In the genomic region with DNA sequence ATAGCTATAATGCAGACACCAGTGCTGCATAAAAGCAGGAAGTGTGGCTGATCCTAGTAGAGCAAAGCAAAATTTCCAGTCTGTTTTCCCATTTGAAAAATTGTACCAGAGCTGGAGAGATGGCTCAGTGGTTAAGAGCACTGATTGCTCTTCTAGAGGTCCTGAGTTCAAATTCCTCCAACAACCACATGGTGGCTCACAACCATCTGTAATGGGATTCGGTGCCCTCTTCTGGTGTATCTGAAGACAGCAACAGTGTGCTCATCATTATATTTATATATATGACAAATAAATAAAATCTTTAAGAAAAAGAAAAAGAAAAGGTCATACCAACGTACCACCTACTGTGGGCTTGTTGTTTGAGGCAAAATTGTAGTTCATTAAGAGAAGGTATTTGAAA, we compare ENCODE assay signal across 30 mouse cellular contexts.
DNase-seq lines count a peak whose midpoint lies in the region; ATAC-seq and TF ChIP-seq lines count a peak whose summit lies in the region.
"Had no signal": no experiment of that assay in that cellular context is flagged by ENCODE, and none has a peak within 500 bp of the region (broad histone marks: within the 10 kb centered on the region; RNA-seq: fewer than 3 reads in every experiment).

No protein-coding gene starts in this region.

- TF ChIP-seq CTCF in kidney, postnatal 0 days (IDR thresholded peaks at IDR 0.05; ENCODE audit: low read depth), result peak; percentile 61
- peak; percentile 61 for TF ChIP-seq CTCF in midbrain, postnatal 0 days (IDR thresholded peaks at IDR 0.05)
- TF ChIP-seq CTCF in MEL (IDR thresholded peaks at IDR 0.05 in 2 of 3, conservative IDR thresholded peaks at IDR 0.05 in 1 of 3; ENCODE audit: control insufficient read depth in 1 of 3, insufficient read depth in 1 of 3, low read depth in 2 of 3, low read length in 3 of 3, poor library complexity in 1 of 3, severe bottlenecking in 1 of 3), result peak in 1 of 3 experiments; percentile 60; a peak in 2 of 6 replicates

- no peak overlapping the region for H3K4me3 ChIP-seq in kidney, postnatal 0 days (replicated peaks; ENCODE audit: low read depth, low read length)
- H3K4me3 ChIP-seq in midbrain, postnatal 0 days (ENCODE audit: low read depth, low read length), result no peak overlapping the region
- H3K4me3 ChIP-seq in midbrain, embryonic 14.5 days (replicated peaks; ENCODE audit: low read depth, low read length), result no peak overlapping the region
- H3K4me3 ChIP-seq in MEL (ENCODE audit: control insufficient read depth in 1 of 2, insufficient read depth in 1 of 2, low read depth in 2 of 2, low read length in 2 of 2), result no peak overlapping the region
- no peak overlapping the region for H3K4me3 ChIP-seq in embryonic facial prominence, embryonic 10.5 days
- H3K4me3 ChIP-seq: embryonic facial prominence, embryonic 15.5 days; forebrain, embryonic 15.5 days; heart, embryonic 13.5 days; limb, embryonic 15.5 days; liver, embryonic 15.5 days; neural tube, embryonic 12.5 days had no signal

- WGBS in kidney, postnatal 0 days, result 88% methylated on average over 2 of the region's 2 CpGs
- 88% methylated on average over 2 of the region's 2 CpGs for WGBS in midbrain, postnatal 0 days
- 96% methylated on average over 2 of the region's 2 CpGs for WGBS in midbrain, embryonic 14.5 days
- 85% methylated on average over 2 of the region's 2 CpGs for WGBS in embryonic facial prominence, embryonic 10.5 days

- no peak overlapping the region for H3K27ac ChIP-seq in kidney, postnatal 0 days
- H3K27ac ChIP-seq in midbrain, postnatal 0 days (ENCODE audit: low read depth, low read length), result no peak overlapping the region
- H3K27ac ChIP-seq in midbrain, embryonic 14.5 days (replicated peaks; ENCODE audit: low read depth, low read length), result no peak overlapping the region
- H3K27ac ChIP-seq in MEL (ENCODE audit: control insufficient read depth, low read depth, low read length), result no peak overlapping the region
- no peak overlapping the region for H3K27ac ChIP-seq in embryonic facial prominence, embryonic 10.5 days (replicated peaks)
- H3K27ac ChIP-seq: embryonic facial prominence, embryonic 15.5 days; forebrain, embryonic 15.5 days; heart, embryonic 13.5 days; hindbrain, embryonic 14.5 days; limb, embryonic 15.5 days; liver, embryonic 15.5 days; neural tube, embryonic 12.5 days had no signal

- no peak for TF ChIP-seq POLR2A in MEL (IDR thresholded peaks at IDR 0.05; ENCODE audit: control insufficient read depth in 1 of 2, insufficient read depth in 1 of 2, low read depth in 1 of 2, low read length in 2 of 2, poor library complexity in 1 of 2)

- H3K27me3 ChIP-seq in kidney, postnatal 0 days (ENCODE audit: insufficient read depth, low read length), result no peaks in the 10 kb centered on the region
- no peaks in the 10 kb centered on the region for H3K27me3 ChIP-seq in midbrain, postnatal 0 days (ENCODE audit: insufficient read depth, low read length)
- no peaks in the 10 kb centered on the region for H3K27me3 ChIP-seq in midbrain, embryonic 14.5 days (ENCODE audit: control insufficient read depth, insufficient read depth, low read length)
- no peaks in the 10 kb centered on the region for H3K27me3 ChIP-seq in MEL (ENCODE audit: control insufficient read depth in 1 of 2, insufficient read depth in 2 of 2, low read length in 2 of 2)
- no peaks in the 10 kb centered on the region for H3K27me3 ChIP-seq in embryonic facial prominence, embryonic 10.5 days (replicated peaks; ENCODE audit: low read depth, poor library complexity, severe bottlenecking)
- H3K27me3 ChIP-seq: embryonic facial prominence, embryonic 15.5 days; forebrain, embryonic 15.5 days; heart, embryonic 13.5 days; limb, embryonic 15.5 days; liver, embryonic 15.5 days; neural tube, embryonic 12.5 days had no signal

- DNase-seq in kidney, postnatal 0 days (ENCODE audit: low spot score), result no peak
- no peak for DNase-seq in kidney, postnatal 10 days
- DNase-seq in midbrain, postnatal 0 days (ENCODE audit: low spot score), result no peak
- DNase-seq in midbrain, embryonic 14.5 days, result no peak
- no peak for DNase-seq in MEL (ENCODE audit: low read depth, low spot score)
- DNase-seq in embryonic facial prominence, embryonic 10.5 days (ENCODE audit: low spot score), result no peak
- DNase-seq in gastrocnemius, postnatal 10 days, result no peak
- DNase-seq: adrenal gland, adult 2 months; cerebellum, adult 18-20 months; cerebellum, postnatal 36 days; gastrocnemius, postnatal 14 days; heart, adult 18-20 months; heart, postnatal 36 days; kidney, adult 9 months; kidney, postnatal 36 days; layer of hippocampus, adult 9-11 months; left cerebral cortex, postnatal 4 days; lung, postnatal 14 days; right cerebral cortex, postnatal 25 days; thymus, adult 18-20 months; thymus, postnatal 4 days had no signal

- TF ChIP-seq RAD21 in MEL (IDR thresholded peaks at IDR 0.05; ENCODE audit: low read depth, low read length), result peak; percentile 4

- H3K36me3 ChIP-seq in kidney, postnatal 0 days (ENCODE audit: insufficient read depth, low read length), result no peaks in the 10 kb centered on the region
- H3K36me3 ChIP-seq in midbrain, postnatal 0 days (ENCODE audit: insufficient read depth, low read length), result no peaks in the 10 kb centered on the region
- H3K36me3 ChIP-seq in midbrain, embryonic 14.5 days (ENCODE audit: control insufficient read depth, insufficient read depth, low read length), result no peaks in the 10 kb centered on the region
- no peaks in the 10 kb centered on the region for H3K36me3 ChIP-seq in MEL (ENCODE audit: control insufficient read depth in 1 of 2, insufficient read depth in 2 of 2, low read length in 2 of 2)
- no peaks in the 10 kb centered on the region for H3K36me3 ChIP-seq in embryonic facial prominence, embryonic 10.5 days (replicated peaks)
- H3K36me3 ChIP-seq: embryonic facial prominence, embryonic 15.5 days; forebrain, embryonic 15.5 days; heart, embryonic 13.5 days; limb, embryonic 15.5 days; liver, embryonic 15.5 days; neural tube, embryonic 12.5 days had no signal

- no peaks in the 10 kb centered on the region for H3K4me1 ChIP-seq in kidney, postnatal 0 days (replicated peaks; ENCODE audit: insufficient read depth, low read length)
- H3K4me1 ChIP-seq in midbrain, postnatal 0 days (ENCODE audit: insufficient read depth, low read length), result no peaks in the 10 kb centered on the region; the same call in 1 of the 2 replicates
- no peaks in the 10 kb centered on the region for H3K4me1 ChIP-seq in midbrain, embryonic 14.5 days (ENCODE audit: control insufficient read depth, insufficient read depth, low read length)
- no peaks in the 10 kb centered on the region for H3K4me1 ChIP-seq in MEL (ENCODE audit: control insufficient read depth in 1 of 2, insufficient read depth in 2 of 2, low read length in 2 of 2)
- H3K4me1 ChIP-seq in embryonic facial prominence, embryonic 10.5 days, result peaks cover 11% of the 10 kb centered on the region
- H3K4me1 ChIP-seq: embryonic facial prominence, embryonic 15.5 days; forebrain, embryonic 15.5 days; liver, embryonic 15.5 days had no signal

- H3K9me3 ChIP-seq in kidney, postnatal 0 days (replicated peaks; ENCODE audit: low read length), result no peaks in the 10 kb centered on the region
- H3K9me3 ChIP-seq in midbrain, postnatal 0 days (ENCODE audit: low read length), result no peaks in the 10 kb centered on the region
- H3K9me3 ChIP-seq in midbrain, embryonic 14.5 days (ENCODE audit: control insufficient read depth, low read length), result no peaks in the 10 kb centered on the region
- no peaks in the 10 kb centered on the region for H3K9me3 ChIP-seq in MEL (replicated peaks; ENCODE audit: insufficient read depth, low read length)
- no peaks in the 10 kb centered on the region for H3K9me3 ChIP-seq in embryonic facial prominence, embryonic 10.5 days
- H3K9me3 ChIP-seq: embryonic facial prominence, embryonic 15.5 days; forebrain, embryonic 15.5 days; heart, embryonic 13.5 days; limb, embryonic 15.5 days; liver, embryonic 15.5 days; neural tube, embryonic 12.5 days had no signal

- no peak for ATAC-seq in kidney, postnatal 0 days (replicated peaks; ENCODE audit: low FRiP score, low read depth)
- ATAC-seq in midbrain, postnatal 0 days (ENCODE audit: low FRiP score), result no peak
- ATAC-seq in midbrain, embryonic 14.5 days (ENCODE audit: low FRiP score, low TSS enrichment), result no peak
- ATAC-seq: CD4-positive, CD25-positive, alpha-beta regulatory T cell, adult 4 months; forebrain, embryonic 15.5 days had no signal

- H3K79me2 ChIP-seq in MEL (ENCODE audit: control insufficient read depth, insufficient read depth, low read length, poor library complexity), result no peaks in the 10 kb centered on the region

- no peak overlapping the region for H3K9ac ChIP-seq in kidney, postnatal 0 days (ENCODE audit: low read depth, low read length)
- H3K9ac ChIP-seq in midbrain, postnatal 0 days (replicated peaks; ENCODE audit: low read length, poor library complexity, severe bottlenecking), result no peak overlapping the region
- no peak overlapping the region for H3K9ac ChIP-seq in midbrain, embryonic 14.5 days (replicated peaks; ENCODE audit: low read length)
- H3K9ac ChIP-seq in MEL (ENCODE audit: control insufficient read depth, low read depth, low read length, poor library complexity, severe bottlenecking), result no peak overlapping the region
- H3K9ac ChIP-seq: embryonic facial prominence, embryonic 15.5 days; forebrain, embryonic 15.5 days; heart, embryonic 13.5 days; hindbrain, embryonic 14.5 days; limb, embryonic 15.5 days; liver, embryonic 15.5 days; neural tube, embryonic 12.5 days had no signal

- no peak overlapping the region for H3K4me2 ChIP-seq in kidney, postnatal 0 days (ENCODE audit: low read length)
- no peak overlapping the region for H3K4me2 ChIP-seq in midbrain, postnatal 0 days (ENCODE audit: low read depth, low read length, poor library complexity, severe bottlenecking)
- no peak overlapping the region for H3K4me2 ChIP-seq in midbrain, embryonic 14.5 days (ENCODE audit: low read length)
- H3K4me2 ChIP-seq: embryonic facial prominence, embryonic 15.5 days; forebrain, embryonic 15.5 days; heart, embryonic 13.5 days; hindbrain, embryonic 14.5 days; limb, embryonic 15.5 days; liver, embryonic 15.5 days; midbrain, embryonic 11.5 days; neural tube, embryonic 12.5 days had no signal

- no peak for TF ChIP-seq EP300 in MEL (IDR thresholded peaks at IDR 0.05; ENCODE audit: low read depth in 1 of 2, low read length in 2 of 2)

TF ChIP-seq in MEL, 35 proteins besides CTCF, POLR2A, EP300 and RAD21:
- TF ChIP-seq SMC3 (IDR thresholded peaks at IDR 0.05; ENCODE audit: low read depth, low read length), result peak; percentile 38
- TF ChIP-seq ZKSCAN1 (IDR thresholded peaks at IDR 0.05; ENCODE audit: low read depth, low read length), result no peak
